Mouse (Mus musculus) frontal cortex, postnatal 10 days (tissue): ENCODE measurements around the gene Mia2.

ENCODE experiments used
- DNase-seq, 2 experiments: peaks; one replicate each; pipeline ENCODE4 v3.0.0; 2022; ENCODE audit warnings: low spot score in 2 of 2, mixed read lengths in 1 of 2

The Mia2 gene

GRCm38 (mm10) chr12:59104771-59105170, 9.2 kb downstream of the Mia2 start:
- DNase-seq: no peak

- no peak for DNase-seq
Observed at GRCm38 (mm10) chr12:59105914-59106313, 10.3 kb downstream of the Mia2 start.

GRCm38 (mm10) chr12:59106491-59106890, 10.9 kb downstream of the Mia2 start:
- DNase-seq: no peak

- no peak for DNase-seq
Observed at GRCm38 (mm10) chr12:59107926-59108325, 12.3 kb downstream of the Mia2 start.

DNA sequence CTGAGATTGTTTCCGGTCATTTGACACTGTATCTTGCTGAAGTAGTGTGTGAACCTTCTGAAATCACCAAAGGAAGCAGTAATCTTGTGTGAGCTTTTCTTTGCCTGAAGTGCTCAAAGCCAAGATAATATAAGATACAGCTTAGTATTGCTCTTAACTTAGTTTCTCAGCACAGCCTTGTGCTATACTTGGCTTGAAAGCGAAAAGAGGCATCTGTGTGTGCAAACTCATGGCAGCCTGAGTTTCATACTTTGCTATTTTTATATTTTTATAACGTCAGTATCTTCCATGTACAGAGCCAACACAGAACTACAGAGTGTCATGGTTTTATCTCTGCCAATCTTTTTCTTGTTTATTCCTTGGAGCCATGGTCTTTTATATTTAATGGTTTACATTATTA, 21.6 kb downstream of the Mia2 start:
- DNase-seq: no peak

DNA sequence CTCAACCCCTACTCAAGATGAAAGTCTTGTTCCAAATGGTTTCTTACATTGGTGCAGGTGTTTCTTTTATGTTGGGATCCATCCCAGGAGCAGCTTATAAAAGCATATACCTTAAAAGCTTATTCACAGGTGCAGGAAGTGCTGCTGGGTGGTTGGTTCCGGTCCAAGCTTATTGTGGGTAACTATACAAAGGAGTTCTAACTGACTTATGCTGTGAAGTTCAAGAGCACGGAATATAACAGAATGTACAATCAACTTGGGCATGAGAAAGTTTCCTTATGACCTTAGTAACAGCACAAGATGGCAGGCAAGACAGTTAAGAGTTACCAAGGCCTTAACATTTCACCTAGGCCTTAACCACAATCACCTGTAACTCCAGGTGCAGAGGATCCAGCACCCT, 29.8 kb downstream of the Mia2 start:
- no peak for DNase-seq

GRCm38 (mm10) chr12:59128501-59128900, 32.9 kb downstream of the Mia2 start:
- DNase-seq: no peak

DNA sequence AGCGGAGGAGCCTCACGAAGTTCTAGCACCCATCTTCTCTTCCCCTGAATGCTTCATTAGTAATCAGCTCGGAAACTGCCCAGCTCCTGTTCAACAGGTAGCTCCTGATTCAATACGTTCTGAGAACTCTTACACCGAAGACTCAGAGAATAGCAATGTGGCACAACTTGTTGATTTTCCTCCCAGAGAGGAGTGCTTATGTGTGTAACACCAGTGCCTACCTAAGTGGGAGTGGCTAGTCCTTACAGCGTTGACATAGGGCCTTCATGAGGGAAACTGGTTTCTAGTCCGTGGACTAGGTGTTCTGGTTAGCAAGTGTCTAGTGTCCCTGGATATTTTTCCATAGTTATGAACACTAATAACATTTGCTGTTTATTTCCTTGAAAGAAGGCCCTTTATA, 33.4 kb downstream of the Mia2 start:
- no peak for DNase-seq

GRCm38 (mm10) chr12:59129592-59129991, 34.0 kb downstream of the Mia2 start:
- peak in 1 of 2 experiments; percentile 22 for DNase-seq

DNA sequence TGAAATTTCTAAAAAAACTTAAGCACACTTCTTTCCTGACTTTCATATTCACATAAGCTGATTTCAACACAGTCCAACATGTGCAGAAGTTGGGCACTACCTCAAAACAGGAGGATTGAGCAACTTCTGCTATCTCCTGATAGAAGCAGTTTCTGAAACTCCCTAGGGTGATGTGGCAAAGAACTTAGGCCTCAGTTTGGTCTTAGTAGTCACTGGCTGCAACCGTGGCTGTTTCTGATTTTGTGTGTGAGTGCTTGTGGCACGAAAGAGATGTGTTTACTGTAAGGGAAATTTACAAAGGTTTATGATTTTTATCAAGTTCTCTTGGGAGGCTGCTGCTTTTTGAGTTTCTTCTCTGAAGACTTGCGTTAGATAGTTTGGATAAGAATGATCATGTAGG, 34.6 kb downstream of the Mia2 start:
- DNase-seq: no peak

DNA sequence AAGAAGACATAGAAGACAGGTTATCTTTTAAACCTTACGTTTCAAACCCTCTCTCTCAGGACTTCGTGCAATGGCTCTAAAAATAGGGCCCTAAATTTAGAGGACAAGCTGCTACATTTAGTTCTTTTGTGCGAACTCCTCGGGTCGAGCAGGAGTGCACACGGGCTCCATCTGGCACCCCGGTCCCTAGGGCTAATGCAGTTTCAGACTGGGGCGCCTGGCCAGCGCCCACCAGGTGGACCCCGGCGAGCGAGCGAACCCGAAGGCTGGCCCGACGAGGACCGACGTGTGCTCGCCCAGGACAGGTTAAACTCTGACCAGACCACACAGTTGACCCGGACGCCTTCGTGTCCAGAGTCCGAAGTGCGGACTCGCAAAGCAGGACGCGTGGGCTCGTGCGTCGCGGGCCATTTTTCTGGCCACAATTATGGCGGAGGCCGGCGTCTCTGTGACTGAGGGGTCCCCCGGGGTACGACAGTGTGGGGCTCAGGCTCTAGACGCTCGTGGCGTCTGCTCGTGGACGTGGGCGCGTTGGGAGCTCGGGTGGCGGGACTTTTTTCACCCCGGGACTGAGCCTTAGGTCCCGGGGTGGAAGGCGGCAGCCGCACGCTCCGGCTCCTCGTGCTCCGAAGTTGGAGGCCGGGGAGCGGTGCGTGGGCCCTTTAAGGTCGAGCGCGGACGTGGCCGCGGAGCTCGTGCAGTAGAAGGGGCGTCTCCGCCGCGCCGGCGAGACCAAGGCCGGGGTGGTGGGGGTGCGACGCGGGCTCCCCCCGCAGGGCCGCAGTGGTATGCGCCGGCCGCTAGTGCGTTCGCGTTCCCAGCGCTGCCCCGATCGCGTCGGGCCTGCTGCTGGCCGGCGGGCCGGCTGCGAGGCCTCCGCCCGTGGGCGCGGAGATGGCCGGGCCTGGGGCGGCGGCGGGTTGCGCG, 35.3 kb downstream of the Mia2 start:
- peak; percentile 83 to 93 for DNase-seq

DNA sequence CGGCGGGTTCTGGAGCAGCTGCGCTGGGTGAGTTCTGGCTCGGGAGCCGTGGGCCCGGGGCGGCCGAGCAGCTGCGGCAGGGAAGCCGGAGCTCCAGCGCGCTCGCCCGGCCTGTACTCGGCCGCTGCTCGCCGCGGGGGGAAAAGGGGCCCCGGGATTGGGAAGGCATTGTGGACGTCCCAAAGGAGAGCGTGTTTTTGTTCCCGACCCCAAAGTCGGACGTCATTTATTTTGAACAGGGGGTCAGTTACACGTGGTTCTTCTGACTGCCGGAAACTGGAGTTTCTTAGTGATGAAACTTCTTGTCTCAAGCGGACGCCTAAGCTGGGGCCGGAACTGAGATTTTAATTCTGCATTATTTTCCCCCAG, 36.0 kb downstream of the Mia2 start:
- DNase-seq: no peak

- DNase-seq: no peak
Observed at GRCm38 (mm10) chr12:59132462-59132861, 36.9 kb downstream of the Mia2 start.

GRCm38 (mm10) chr12:59132940-59133339, 37.3 kb downstream of the Mia2 start:
- no peak for DNase-seq

- no peak for DNase-seq
Observed at GRCm38 (mm10) chr12:59133437-59133999, 37.9 kb downstream of the Mia2 start.

GRCm38 (mm10) chr12:59135096-59135495, 39.5 kb downstream of the Mia2 start:
- DNase-seq: no peak

DNA sequence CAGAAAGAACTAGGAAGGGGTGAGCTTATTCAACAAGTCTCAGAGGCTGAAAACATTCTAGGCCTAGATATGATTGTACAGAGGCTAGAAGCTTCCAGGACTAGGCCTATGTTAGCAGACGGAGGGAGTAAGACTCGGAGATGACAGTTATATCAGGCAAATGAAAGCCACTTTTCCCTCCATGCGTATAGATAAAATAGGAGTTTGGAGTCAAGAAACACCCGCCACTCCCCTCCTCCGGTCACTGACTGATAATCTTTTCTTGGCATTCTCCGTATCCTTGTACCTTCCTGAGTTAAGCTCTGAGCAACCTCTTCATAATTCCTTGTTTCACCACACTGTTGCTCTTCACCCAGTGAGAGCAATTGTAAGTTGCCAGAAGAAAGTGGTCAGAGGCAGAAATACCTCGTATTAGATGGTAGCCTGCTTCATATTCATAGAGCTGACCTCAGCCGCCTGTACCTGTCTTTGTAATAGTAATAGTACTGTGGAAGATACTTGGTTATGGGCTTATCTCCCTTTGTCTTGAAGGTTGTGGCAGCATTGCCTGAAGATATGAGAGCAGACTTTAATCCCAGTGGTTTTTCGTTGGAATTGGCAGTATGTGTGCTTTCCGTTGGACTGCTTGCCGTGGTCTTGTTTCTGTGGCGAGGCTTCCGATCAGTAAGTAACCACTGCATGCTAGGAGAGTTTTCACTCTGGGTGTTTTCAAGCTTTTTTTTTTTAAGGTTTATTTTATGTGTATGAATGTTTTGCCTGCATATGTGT, 40.1 kb downstream of the Mia2 start:
- DNase-seq: no peak

GRCm38 (mm10) chr12:59137031-59137430, 41.4 kb downstream of the Mia2 start:
- no peak for DNase-seq

- DNase-seq: no peak
Observed at GRCm38 (mm10) chr12:59139372-59139771, 43.8 kb downstream of the Mia2 start.

- no peak for DNase-seq
Observed at GRCm38 (mm10) chr12:59145130-59145529, 49.5 kb downstream of the Mia2 start.

DNA sequence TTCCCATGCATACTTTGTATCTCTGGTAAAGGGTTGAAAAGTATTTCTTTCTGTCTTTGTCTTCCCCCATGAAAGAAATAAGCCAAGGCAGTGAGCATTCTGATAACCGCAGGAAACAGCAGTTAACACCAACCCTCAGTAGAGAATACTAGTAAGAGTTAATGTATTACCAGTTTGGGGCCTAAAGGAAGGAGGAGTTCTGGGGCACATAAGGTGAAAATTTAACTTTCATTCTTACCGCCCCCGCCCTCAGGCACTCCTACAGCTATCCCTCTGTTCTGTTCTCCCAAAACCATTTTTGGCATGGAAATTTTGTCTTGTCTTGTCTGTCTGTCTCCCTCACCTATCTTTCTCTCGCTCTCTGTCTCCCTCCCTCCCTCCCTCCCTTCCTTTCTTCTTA, 54.1 kb downstream of the Mia2 start:
- DNase-seq: no peak

GRCm38 (mm10) chr12:59161091-59161490, 65.5 kb downstream of the Mia2 start:
- no peak for DNase-seq

GRCm38 (mm10) chr12:59162797-59163196, 67.2 kb downstream of the Mia2 start:
- DNase-seq: no peak
